Mouse (Mus musculus): Measurements from ENCODE around the gene Olfr414.
A peak's percentile ranks its signal among the peaks of the same experiment; 100 is the strongest.

Olfr414 gene

GRCm38 (mm10) chr1:174423764-174424163, at the start of gene Olfr414:
Olfr414 (plus strand) TSS chr1:174424064.
- no peak for DNase-seq (ENCODE audit: extremely low spot score, low read depth, low spot score)

GRCm38 (mm10) chr1:174390746-174391145, 33.1 kb upstream of the Olfr414 start, which contains the start of gene Olfr248:
Olfr248 (plus strand) TSS chr1:174391046.
- no peak for DNase-seq (ENCODE audit: extremely low spot score, low read depth, low spot score)

DNA sequence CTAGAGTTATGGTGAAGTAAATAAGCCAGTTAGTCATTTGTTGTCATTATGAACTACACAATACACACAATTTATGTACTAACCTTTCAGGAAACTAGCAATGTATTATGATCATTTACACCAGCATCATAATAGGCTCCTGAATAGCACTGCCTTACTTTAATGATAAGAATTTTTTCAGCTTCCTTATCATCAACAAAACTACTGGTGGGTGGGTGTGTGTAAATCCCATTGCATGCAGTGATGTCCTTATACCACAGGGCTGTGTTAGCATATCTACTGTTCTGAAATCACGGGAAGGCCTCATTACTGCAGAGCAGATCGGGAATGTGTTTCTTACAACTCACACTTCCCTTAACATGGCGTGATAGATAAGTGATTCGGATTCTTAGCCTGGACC, 905 bp upstream of the Olfr414 start:
- DNase-seq (ENCODE audit: extremely low spot score, low read depth, low spot score): no peak

DNA sequence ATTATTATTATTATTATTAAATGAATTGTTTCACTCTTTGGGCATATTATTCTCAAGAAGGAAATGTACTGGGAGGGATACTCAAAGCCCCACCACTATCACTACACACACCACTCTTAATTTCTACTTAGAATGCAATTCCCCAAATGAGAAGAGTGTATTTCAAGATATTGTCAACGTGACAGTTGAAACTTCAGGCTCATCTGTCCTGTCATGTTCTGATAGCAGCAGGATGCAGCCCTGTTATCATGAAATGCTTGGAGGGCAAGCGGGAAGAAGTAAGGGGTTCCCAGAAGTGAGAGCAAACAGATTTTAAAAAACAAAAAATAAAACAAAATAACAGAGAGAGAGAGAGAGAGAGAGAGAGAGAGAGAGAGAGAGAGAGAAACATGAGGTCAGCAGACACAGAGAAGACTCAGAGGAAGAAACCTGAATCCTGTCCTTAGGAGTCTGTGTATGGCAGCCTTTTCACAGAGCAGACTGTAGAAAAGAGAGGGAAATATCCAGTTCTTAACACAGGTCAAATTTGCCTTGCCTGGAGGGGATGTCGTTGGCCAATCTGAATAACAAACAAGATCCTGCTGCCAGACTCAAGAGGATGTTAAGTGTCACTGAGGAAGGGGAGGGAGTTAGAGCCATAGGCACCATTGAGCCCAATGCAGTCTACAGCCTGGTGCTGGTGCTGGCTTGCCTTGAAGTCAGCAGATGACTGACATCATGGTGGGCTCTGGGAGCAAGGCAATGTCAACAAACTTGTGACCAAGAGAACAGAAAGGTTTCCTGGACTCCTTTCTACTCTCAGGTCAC, 2.5 kb downstream of the Olfr414 start:
- DNase-seq (ENCODE audit: extremely low spot score, low read depth, low spot score): no peak

DNA sequence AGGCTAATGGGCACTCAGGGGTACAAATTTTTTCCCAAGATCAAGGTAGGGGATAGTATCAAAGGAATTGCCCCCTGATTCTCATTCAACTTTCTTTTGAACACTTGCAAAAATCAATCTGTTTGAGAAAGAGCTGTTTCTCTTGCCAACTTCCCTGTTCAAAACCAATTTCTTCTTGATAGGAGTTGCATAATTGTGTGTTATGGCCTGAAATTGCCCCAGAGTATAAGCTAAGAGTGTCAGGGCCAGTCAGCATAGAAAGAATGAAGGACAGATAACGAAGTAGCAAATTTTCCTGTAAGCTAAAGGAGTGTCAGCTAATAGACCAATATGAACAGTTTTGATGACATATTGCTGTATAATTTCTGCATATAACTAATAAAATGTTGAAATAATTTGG, 3.5 kb downstream of the Olfr414 start:
- no peak for DNase-seq (ENCODE audit: extremely low spot score, low read depth, low spot score)

DNA sequence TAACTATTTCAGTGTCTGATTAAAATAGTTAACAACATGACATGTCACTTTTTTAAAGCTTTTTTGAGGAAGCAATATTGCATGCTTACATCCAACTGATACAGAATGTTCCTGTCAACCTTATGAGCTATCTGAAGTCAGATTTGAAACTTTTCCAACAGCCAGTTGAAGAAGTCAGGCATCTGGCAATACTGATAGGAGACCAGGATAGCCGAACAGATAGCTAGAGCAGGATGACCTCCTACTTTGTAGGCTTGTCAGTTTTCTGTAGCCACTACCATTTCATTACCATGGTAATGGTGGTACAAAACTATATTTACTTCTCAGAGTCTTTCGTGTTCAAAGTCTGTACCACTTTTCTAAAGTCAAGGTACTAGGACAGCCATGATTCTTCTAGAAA, 4.5 kb downstream of the Olfr414 start:
- no peak for DNase-seq (ENCODE audit: extremely low spot score, low read depth, low spot score)

DNA sequence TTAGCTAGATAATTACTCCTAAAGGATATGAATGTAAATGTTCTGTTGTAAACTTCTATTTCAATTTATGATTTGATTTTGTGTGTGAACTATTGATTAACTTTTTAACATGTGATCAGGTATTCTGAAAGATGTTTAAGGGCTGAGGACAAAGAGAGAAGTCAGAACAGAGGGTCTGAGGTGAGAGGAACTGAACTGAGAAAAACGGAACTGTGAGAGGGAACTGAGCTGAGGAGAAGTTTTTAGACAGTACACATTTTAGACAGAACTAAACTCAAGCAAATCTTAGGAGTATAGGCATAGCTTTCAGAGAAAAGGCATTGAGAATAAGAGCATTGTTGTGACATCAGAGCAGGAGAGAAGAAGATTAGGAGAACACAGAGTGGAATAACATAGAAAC, 10.3 kb downstream of the Olfr414 start:
- no peak for DNase-seq (ENCODE audit: extremely low spot score, low read depth, low spot score)

DNA sequence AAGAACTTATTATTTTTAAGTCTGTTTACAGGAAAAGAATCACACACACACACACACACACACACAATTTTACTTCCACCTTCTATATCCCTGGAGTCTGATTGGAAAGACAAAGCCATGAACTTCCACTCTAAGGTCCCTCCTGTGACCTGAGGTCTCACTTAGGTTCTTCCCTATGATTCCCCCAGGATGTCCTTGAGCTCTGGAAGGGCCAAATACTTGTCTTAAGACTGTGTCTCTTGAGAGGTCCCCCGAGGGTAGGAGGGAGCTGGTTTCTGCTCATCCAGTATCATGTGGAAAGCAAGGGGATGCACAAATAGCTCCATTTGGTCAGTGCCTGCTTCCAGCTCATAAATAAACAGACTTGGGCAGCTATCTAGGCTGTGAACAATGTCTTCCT, 17.9 kb downstream of the Olfr414 start, which contains the start of gene Olfr220:
Gene Olfr220, plus strand, starts transcription at position 301 of the 400 bp plus-strand sequence.
- DNase-seq (ENCODE audit: extremely low spot score, low read depth, low spot score): no peak

DNA sequence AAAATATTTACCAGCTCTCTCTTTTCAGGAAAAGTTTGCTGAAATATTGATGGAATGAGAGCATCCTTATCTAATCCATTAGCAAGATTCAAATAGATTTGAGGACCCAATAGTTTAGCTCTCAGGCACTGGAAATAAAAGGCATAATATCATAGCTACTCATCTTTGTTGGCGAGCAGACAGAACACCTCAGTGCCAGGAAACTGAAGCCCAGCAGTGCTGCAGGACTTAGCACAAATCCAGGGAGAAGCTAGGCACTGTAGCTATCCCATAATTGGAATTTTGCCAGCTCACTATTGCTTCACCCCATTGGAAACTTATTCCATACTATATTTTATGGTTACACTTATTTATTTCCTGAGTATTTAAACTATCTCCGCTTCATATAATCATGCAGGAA, 31.2 kb downstream of the Olfr414 start:
- DNase-seq (ENCODE audit: extremely low spot score, low read depth, low spot score): no peak

DNA sequence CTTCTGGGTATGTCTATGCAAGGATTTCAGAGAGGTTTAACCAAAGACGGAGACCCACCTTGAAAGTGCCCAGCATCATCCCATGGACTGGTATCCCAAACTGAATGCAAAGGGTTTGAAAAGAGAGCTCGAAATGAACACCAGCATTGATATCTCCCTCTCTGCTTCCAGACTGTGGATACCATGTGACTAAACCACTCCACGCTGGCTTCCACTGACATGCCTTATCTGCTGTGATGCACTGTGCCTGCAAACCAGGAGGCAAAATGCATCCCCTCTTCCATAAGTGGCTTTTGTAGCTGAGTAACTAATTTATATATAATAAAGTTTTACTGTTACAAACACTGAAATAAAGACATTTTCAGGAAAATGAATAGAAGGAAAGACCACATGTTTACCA, 41.5 kb downstream of the Olfr414 start:
- DNase-seq (ENCODE audit: extremely low spot score, low read depth, low spot score): no peak

- DNase-seq (ENCODE audit: extremely low spot score, low read depth, low spot score): peak; percentile 16
These were observed 42.4 kb downstream of the Olfr414 start for GRCm38 (mm10) chr1:174466240-174466639.

DNA sequence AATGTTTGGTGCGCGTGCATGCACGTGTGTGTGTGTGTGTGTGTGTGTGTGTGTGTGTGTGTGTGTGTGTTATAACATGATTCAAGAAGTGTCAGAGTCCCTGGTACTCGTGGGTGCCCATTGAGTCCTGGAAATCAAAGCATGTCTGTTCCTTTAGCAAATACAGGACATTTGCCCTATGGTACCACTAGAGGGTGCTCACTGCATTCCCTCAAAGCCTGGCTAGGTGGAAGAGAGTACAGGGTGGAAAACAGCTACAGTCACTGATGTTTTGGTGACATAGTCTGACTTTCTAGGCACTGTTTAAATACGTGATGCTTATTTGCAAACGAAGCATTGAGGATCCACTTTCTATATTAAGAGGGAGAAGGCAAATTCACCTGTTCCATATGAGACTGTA, 45.9 kb downstream of the Olfr414 start:
- peak; percentile 12 for DNase-seq (ENCODE audit: extremely low spot score, low read depth, low spot score)

DNA sequence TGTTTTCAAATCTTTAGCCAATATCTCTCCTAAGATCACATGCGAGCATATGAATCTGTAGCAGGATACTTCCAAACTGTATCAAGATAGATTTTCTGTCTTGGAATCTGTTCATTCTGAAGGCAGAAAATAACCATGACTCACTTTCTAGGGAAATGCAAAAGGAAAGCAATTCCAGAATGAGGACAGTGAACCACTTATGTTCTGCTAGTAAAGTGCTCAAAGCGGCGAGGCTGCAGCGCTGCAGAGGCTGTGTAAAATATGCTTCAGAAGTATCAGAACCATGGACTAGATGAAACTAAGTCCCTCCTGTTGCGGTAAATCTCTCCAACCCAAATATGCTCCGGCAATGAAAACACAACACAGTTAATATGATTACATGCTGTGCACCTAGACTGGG, 58.7 kb downstream of the Olfr414 start:
- DNase-seq (ENCODE audit: extremely low spot score, low read depth, low spot score): no peak

All from hindlimb bud, embryonic 11.5 days (tissue).